Mouse (Mus musculus) liver, adult 2 months (tissue): ENCODE results near the gene Cstf3.

Source experiments
- CTCF ChIP-seq: fragments of 200-500 bp; IDR thresholded peaks from 2 replicates; pipeline ENCODE4 v1.5.1; 2011; ENCODE audit warnings: low read depth, low read length, control low read depth
- POLR2A ChIP-seq: fragments of 200-500 bp; IDR thresholded peaks from 2 replicates; pipeline ENCODE4 v1.6.1; 2011; ENCODE audit warnings: low read length, control low read depth; ENCODE audit not compliant: insufficient read depth; ENCODE audit errors: extremely low read depth

GRCm38 (mm10) chr2:104669122-104669804 is 78.9 kb downstream of the Cstf3 start:
- TF ChIP-seq CTCF: no peak
- TF ChIP-seq POLR2A: no peak
